Mouse (Mus musculus): Measurements from ENCODE around the gene Cntn5.

DNA sequence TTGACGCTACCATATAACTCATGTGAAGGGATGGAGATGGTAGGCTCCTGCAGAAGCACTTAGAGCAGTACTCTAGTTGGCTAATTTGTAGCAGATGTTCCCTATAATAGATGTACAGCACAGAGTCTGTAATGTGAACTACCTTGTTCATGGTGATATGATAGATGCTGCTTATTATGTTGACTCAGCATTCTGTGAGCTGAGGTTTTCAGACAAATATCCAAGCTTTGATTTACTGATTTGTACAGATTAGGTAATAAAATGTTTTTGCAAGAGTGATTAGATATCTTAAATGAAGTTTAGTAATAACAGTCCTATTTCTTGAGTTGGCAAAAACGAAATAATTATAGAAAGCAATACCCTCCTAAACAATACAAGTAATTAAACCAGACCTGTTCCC lies 1133.8 kb downstream of the Cntn5 start:
- TF ChIP-seq POLR2A (IDR thresholded peaks at IDR 0.05; ENCODE audit: low read depth, low read length) (no peak), CTCF (IDR thresholded peaks at IDR 0.05; ENCODE audit: extremely low read depth, insufficient read depth, insufficient read length, insufficient replicate concordance) (no peak)

Measured in spleen, adult 2 months (tissue).